Mouse (Mus musculus) limb, embryonic 14.5 days (tissue): Measurements from ENCODE around the gene H2al2a. TPM values are rescaled to one million over a fixed set of nuclear protein-coding genes. Genes with fewer than 3 reads are reported as not detected.
"Not testable (repeated sequence)": the region's sequence is repeated elsewhere in the genome, so short reads cannot be mapped to it uniquely, and the experiment has no call there.

Experiments used
- ATAC-seq: fragments of 200-750 bp; cut with Nextera tagmentation; 2 replicates; pipeline ENCODE4 v1.8.0; 2017; ENCODE audit warnings: low read depth, moderate number of reproducible peaks, moderate TSS enrichment; ENCODE audit not compliant: low FRiP score
- DNase-seq: peaks from one replicate; pipeline ENCODE4 v3.0.0-alpha.2; 2015; ENCODE audit warnings: low spot score
- H3K27ac ChIP-seq: fragments of 300-500 bp; sonication (generic); replicated peaks from 2 replicates; pipeline ENCODE4 v1.5.1; 2014; ENCODE audit warnings: low read depth, mild to moderate bottlenecking, low read length, moderate library complexity, mixed read lengths
- H3K27me3 ChIP-seq: fragments of 300-500 bp; sonication (generic); 2 replicates; pipeline ENCODE4 v1.6.1; 2014; ENCODE audit warnings: low read length, mixed read lengths; ENCODE audit not compliant: control insufficient read depth, insufficient read depth
- H3K36me3 ChIP-seq: fragments of 300-500 bp; sonication (generic); 2 replicates; pipeline ENCODE4 v1.6.1; 2014; ENCODE audit warnings: mild to moderate bottlenecking, low read length, moderate library complexity, mixed read lengths; ENCODE audit not compliant: control insufficient read depth, insufficient read depth
- H3K4me1 ChIP-seq: fragments of 300-500 bp; sonication (generic); 2 replicates; pipeline ENCODE4 v1.6.1; 2014; ENCODE audit warnings: antibody characterized with exemption, low read length, mixed read lengths; ENCODE audit not compliant: control insufficient read depth, insufficient read depth
- H3K4me2 ChIP-seq: fragments of 300-500 bp; sonication (generic); replicated peaks from 2 replicates; pipeline ENCODE4 v1.6.1; 2014; ENCODE audit warnings: low read depth, mild to moderate bottlenecking, low read length, moderate library complexity; ENCODE audit not compliant: severe bottlenecking
- H3K4me3 ChIP-seq: fragments of 300-500 bp; sonication (generic); replicated peaks from 2 replicates; pipeline ENCODE4 v1.5.1; 2014; ENCODE audit warnings: low read length
- H3K9ac ChIP-seq: fragments of 300-500 bp; sonication (generic); 2 replicates; pipeline ENCODE4 v1.6.1; 2014; ENCODE audit warnings: mild to moderate bottlenecking, low read depth, low read length, moderate library complexity; ENCODE audit not compliant: severe bottlenecking
- H3K9me3 ChIP-seq: fragments of 300-500 bp; sonication (generic); 2 replicates; pipeline ENCODE4 v1.6.1; 2016; ENCODE audit warnings: low read length; ENCODE audit not compliant: control insufficient read depth
- POLR2A ChIP-seq: fragments of 200-500 bp; IDR thresholded peaks from 2 replicates; pipeline ENCODE4 v1.8.0; 2012; ENCODE audit warnings: inconsistent platforms, mild to moderate bottlenecking, moderate library complexity, borderline replicate concordance; ENCODE audit not compliant: insufficient read depth, insufficient read length; ENCODE audit errors: extremely low read depth
- WGBS: fragments of 180-500 bp; shearing (Covaris S2); extraction: QIAGEN DNeasy Blood & Tissue Kit; methylation state at CpG from one replicate; pipeline ENCODE4 v1.1.7; 2014; 5-methylcytosine and 5-hydroxymethylcytosine counted together
- polyA plus RNA-seq, 2 experiments: library from polyadenylated mRNA; depleted of rRNA in 1 of 2; stranded (reverse) in 1 of 2; unstranded in 1 of 2; fragments of >200 nt; fragmentation: Nextera tagmentation in 1 of 2; extraction: Ambion mirVana in 1 of 2; gene quantifications; 2 replicates each; pipeline versions ENCODE4 v1.2.1 to v1.2.3; 2012 to 2014

The H2al2a gene
- polyA plus RNA-seq, 2 experiments = not detected

DNA sequence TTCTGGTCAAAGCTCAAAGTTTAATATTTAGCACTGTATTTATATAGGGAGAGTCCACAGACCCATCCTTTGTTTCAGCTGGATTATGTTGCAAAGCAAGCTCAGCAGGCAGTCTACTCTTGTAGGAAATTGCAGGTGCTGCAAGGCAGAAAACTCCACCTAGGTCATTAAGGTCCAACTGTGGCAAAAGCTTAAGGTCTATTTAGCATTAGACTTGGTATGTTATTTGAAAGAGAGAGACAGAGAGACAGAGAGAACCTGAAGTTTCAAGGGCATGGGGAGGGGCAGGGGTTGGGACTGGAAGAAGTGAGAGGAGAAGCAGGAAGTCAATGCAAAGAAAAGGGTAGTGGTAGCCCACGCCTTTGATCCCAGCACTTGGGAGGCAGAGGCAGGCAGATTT lies 14.0 kb downstream of the H2al2a start:
- H3K4me3 ChIP-seq = no peak overlapping the region
- no peak overlapping the region for H3K9ac ChIP-seq
- 91% methylated on average over 1 of the region's 1 CpGs for WGBS
- DNase-seq (no peak), ATAC-seq (no peak)
- H3K27ac ChIP-seq = no peak overlapping the region
- no peak overlapping the region for H3K4me2 ChIP-seq
- no peaks in the 10 kb centered on the region for H3K36me3 ChIP-seq
- no peaks in the 10 kb centered on the region for H3K9me3 ChIP-seq
- no peak for TF ChIP-seq POLR2A
- no peaks in the 10 kb centered on the region for H3K27me3 ChIP-seq
- no peaks in the 10 kb centered on the region for H3K4me1 ChIP-seq

DNA sequence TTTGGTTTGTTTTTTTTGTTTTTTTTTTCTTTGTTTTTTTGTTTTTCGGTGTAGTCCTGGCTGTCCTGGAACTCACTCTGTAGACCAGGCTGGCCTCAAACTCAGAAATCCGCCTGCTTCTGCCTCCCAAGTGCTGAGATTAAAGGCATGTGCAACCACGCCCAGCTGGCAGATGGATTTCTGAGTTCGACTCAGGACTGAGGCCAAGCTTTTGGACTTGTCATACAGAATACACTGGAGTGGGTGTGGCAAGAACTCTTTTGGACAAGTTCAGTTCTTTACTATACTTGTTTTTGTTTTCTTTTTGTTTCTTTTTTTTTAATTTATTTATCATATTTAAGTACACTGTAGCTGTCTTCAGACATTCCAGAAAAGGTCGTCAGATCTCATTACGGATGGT lies 18.1 kb downstream of the H2al2a start:
- Histone ChIP-seq H3K36me3 (no peaks in the 10 kb centered on the region), H3K4me3 (no peak overlapping the region), H3K9me3 (no peaks in the 10 kb centered on the region), H3K4me1 (peaks cover 15% of the 10 kb centered on the region; the same call in 1 of the 2 replicates), H3K9ac (no peak overlapping the region), H3K4me2 (no peak overlapping the region), H3K27ac (no peak overlapping the region), H3K27me3 (no peaks in the 10 kb centered on the region)
- whole genome bisulfite sequencing = 92% methylated on average over 6 of the region's 6 CpGs
- DNase-seq = no peak
- no peak for ATAC-seq
- TF ChIP-seq POLR2A = no peak

DNA sequence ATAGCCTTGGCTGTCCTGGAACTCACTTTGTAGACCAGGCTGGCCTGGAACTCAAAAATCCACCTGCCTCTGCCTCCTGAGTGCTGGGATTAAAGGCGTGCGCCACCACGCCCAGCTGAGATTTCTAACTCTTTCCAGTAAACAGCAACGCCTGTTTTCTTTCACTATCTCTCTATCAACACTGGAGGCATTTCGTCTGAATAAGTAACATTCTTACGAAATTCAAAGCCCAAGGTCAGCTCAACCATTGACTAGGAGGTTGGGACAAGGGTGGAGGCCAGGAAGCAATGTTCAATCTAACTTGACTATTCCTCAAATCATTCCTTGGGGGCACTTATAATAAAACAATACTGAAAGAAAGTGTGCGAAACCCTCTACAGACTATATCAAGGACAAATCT lies 18.5 kb downstream of the H2al2a start:
- 94% methylated on average over 7 of the region's 7 CpGs for WGBS
- DNase-seq, H3K9ac ChIP-seq, H3K9me3 ChIP-seq, H3K36me3 ChIP-seq, ATAC-seq, H3K27me3 ChIP-seq, H3K4me3 ChIP-seq, H3K4me2 ChIP-seq, H3K27ac ChIP-seq: not testable (repeated sequence)
- H3K4me1 ChIP-seq = peaks cover 15% of the 10 kb centered on the region; the same call in 1 of the 2 replicates

DNA sequence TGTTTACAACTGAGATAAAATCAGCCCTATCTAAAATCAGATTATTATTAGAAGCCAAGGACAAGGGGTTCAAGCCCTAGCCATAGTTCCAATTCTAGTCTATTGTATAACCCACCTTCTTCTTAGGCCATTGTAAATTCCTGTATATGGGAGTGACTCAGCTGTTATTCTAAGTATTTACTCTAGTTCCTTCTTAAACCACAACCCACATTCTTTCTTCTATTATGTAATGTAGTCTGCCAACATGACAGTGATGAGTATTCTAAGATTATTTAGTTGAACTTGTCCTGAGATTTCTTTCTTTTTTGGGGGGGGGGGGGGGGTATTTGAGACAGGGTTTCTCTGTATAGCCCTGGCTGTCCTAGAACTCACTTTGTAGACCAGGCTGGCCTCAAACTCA lies 19.1 kb downstream of the H2al2a start:
- not testable (repeated sequence) for ATAC-seq

DNA sequence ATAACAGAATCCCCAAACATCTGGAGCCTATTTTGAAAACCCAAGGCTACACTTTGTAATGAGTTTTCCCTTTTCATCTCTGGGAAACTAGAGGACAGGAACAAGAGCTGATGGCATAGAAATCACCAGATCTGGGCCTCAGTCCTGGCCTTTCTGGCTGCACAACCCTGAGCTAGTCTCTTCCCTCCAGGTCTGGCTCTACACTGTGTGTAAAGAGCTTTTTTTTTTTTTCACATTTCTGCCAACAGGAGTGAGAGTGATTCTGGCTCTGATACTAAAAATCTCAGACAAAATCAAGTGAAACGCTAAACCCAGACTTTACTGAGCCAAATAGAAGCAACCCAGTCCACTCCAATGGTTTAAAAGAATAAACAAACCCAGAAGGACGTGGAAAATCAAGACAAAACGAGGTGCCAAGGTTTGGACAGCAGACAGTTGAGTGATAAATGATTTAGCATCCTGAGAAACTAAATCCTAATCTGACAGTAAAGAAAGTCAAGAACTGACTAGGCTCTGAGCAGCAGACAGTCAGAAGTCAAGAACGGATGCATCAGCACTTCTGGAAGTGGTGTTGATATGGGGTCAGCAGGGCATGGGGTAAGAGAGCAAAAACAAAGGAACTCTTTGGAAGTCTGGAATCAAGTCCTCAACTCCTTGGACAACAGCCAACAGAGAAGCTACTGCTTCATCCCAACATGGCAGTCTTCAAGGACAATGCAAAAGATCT lies 21.0 kb downstream of the H2al2a start:
- H3K4me2 ChIP-seq = no peak overlapping the region
- no peaks in the 10 kb centered on the region for H3K36me3 ChIP-seq
- no peak for TF ChIP-seq POLR2A
- no peaks in the 10 kb centered on the region for H3K9me3 ChIP-seq
- H3K27ac ChIP-seq = no peak overlapping the region
- H3K9ac ChIP-seq = no peak overlapping the region
- H3K27me3 ChIP-seq = no peaks in the 10 kb centered on the region
- no peak overlapping the region for H3K4me3 ChIP-seq
- ATAC-seq (no peak), DNase-seq (no peak)
- H3K4me1 ChIP-seq = peaks cover 15% of the 10 kb centered on the region; the same call in 1 of the 2 replicates
- WGBS = 45% methylated on average over 4 of the region's 4 CpGs

More for the DNA sequence above, 19.1 kb downstream of the H2al2a start:
- not testable (repeated sequence) for H3K36me3 ChIP-seq, H3K27ac ChIP-seq, H3K27me3 ChIP-seq, DNase-seq, H3K9ac ChIP-seq, H3K4me3 ChIP-seq, H3K4me2 ChIP-seq, H3K9me3 ChIP-seq
- H3K4me1 ChIP-seq = peaks cover 15% of the 10 kb centered on the region; the same call in 1 of the 2 replicates
